Mouse (Mus musculus) left cerebral cortex, postnatal 10 days (tissue): Measurements from ENCODE around the gene Dnajc6. TPM values are rescaled to one million over a fixed set of nuclear protein-coding genes. Genes with fewer than 3 reads are reported as not detected.

Experiments used
- DNase-seq, 2 experiments: peaks; one replicate each; pipeline ENCODE4 v3.0.0; 2021 to 2022; ENCODE audit warnings: low spot score in 2 of 2, mixed read lengths in 1 of 2; ENCODE audit errors: extremely low spot score in 1 of 2
- intact Hi-C: fragments of 180-260 bp; cut with DNase I; formaldehyde crosslinking; loops from one replicate; pipeline ENCODE4 v1.15.1; 2025
- total RNA-seq, 2 experiments: library from RNA; stranded (reverse); gene quantifications; 2 replicates each; pipeline ENCODE4 v1.2.3; 2021

The Dnajc6 gene
- 100 to 1,000 TPM; 278 to 284 TPM for total RNA-seq

GRCm38 (mm10) chr4:101496534-101497237 lies at the start of gene Dnajc6:
Gene Dnajc6, plus strand, starts transcription at chr4:101496648.
- DNase-seq: peak in 1 of 2 experiments; percentile 68
- intact Hi-C loops: no loop called here

DNA sequence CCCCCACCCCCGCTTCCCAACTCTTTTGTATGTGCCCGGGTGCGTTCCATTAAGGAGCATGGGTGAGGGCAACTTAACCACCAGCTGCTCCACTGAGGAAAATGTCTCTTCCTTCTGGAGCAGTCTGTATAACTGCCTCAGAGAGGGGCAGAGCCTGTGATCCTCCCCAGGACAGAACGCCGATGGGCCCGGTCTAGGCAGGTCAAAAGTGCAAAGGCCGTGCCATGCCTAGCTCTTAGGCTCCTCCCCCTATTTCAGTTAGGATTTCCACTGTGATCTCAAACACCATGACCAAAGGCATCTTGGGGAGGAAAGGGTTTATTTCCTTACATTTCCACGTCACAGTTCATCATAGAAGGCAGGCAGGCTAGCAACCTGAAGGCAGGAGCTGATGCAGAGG lies 47.7 kb upstream of the Dnajc6 start:
- no peak for DNase-seq
- intact Hi-C loops: no loop called here

DNA sequence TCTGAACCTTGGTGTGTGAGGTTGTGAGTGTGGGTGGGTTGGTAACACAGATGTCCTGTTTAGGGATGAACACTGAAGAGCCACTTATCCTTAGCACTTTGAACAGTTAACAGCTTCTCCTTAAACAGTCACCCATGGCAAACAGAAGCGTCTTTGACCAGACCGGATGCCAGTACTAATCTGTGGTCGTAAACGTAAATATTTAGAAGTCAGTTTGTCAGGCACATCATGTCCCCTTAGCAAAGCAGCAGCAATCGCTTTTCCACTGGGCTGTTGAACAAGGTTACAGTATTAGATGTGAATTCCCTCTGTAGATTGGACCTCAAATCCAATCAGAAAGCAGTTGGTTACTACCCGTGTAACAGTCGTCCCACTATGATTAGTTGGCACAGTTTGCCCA lies 47.1 kb upstream of the Dnajc6 start:
- DNase-seq: no peak
- intact Hi-C loops: no loop called here

DNA sequence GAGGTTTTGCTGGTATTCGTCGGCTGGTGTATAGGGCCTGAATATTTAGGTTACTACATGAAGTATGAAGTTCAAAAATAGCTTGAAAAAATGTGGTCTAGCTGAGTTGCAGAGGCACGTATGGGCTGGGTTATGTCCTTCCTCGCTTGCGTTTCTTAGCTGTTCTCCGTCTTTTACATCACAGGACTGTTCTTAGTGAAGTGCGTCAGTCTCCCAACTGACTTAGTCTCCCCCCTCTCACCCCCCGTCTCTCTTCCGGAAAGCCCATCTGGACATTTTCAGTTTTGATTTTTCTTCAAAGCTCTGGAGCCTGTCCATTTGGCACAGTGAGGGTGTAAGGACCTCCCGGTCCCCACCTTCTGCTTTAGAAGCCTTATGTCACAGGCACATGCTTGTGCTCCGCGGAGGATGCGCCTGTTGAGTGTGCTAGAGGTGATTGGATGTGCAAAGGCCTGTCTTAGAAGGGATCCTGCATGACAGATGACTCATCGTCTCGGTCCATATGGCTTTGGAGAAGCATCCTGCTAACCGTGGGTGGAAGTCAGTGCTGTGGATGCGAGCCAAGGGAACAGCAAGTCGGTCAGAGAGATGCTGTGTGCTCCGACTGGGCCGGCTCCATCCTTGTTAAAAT lies 46.2 kb upstream of the Dnajc6 start:
- intact Hi-C loops: no loop called here
- DNase-seq: peak; percentile 78 to 84

GRCm38 (mm10) chr4:101451089-101451488 lies 45.4 kb upstream of the Dnajc6 start:
- DNase-seq: no peak
- intact Hi-C loops: no loop called here

- no peak for DNase-seq
- intact Hi-C loops: no loop called here
Measured at GRCm38 (mm10) chr4:101452829-101453228, 43.6 kb upstream of the Dnajc6 start.

DNA sequence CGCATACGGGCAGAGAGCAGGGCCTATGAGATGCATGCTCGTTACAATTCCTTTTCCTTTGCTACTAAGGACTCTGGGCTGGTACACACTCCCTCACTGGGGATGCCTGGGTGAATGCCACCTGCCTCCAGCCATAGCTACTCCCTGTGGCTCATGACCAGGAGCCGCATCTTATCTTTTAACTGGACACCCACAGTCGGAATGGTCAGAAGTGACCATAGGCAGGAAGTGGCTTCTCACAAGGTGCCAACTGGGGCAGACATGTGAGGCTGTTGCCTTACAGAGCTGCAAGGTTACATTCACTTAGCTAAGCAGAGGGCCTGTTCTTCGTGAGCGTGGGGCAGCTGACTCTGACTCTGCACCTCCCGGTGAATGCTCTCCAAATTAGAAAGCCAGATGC lies 39.3 kb upstream of the Dnajc6 start:
- DNase-seq: no peak
- intact Hi-C loops: no loop called here

GRCm38 (mm10) chr4:101458341-101458740 lies 38.1 kb upstream of the Dnajc6 start:
- peak in 1 of 2 experiments; percentile 51 for DNase-seq
- intact Hi-C loops: no loop called here

DNA sequence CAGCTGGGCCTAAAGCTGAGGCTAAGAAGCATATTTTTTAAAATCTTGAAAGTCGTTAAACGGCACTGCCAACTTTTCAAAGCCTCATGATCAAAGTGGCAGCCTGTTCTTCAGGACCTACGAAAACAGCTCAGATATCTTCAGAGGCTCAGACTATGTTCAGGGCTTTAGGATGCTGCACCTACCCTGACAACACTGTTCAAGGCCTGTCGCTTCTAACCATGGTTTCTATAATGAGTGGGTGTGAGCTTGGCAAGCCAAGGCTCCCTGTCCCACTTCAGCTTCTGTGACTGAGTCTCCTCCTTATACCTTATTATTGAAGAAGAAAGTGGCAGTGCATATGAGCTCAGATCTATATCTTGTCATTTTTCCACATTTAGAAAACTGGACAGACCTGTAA lies 37.1 kb upstream of the Dnajc6 start:
- DNase-seq: no peak
- intact Hi-C loops: no loop called here

DNA sequence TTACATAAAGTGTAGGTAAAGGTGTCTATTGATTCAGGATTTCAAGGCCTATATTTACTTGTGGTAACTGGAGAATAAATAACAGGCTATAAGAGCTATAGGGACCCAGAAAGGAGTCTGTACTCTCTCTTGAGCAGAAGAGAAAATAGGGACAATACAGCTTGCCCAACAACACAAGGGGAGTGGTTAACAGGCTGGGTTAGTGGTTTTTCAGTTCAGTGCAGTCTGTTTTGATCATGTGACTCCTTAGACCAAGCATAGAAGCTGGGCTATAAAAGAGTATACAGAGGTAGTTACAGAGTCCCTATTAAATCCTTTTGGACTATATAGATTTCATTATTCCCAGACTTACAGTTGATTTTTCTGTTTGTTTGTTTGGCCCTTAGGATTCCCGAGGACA lies 36.3 kb upstream of the Dnajc6 start:
- intact Hi-C loops: no loop called here
- DNase-seq: no peak

DNA sequence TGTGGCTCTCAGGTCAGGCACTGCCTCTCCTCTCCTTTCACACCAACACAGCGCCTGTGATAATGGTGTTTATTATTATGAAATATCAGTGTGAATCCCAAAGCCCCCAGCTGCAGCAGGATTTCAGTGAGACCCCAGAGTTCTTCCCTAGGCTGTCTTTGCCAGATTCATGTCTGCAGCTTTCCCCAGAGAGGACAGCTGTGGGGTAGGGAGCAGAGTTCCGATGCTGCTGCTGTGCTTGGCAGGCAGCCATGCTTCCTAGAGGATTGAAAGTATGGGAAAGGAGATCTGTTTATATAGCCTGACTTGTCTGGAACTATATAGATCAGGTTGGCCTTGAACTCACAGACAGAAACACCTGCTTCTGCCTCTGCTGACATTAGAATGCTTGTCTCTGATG lies 34.4 kb upstream of the Dnajc6 start:
- intact Hi-C loops: no loop called here
- no peak for DNase-seq

DNA sequence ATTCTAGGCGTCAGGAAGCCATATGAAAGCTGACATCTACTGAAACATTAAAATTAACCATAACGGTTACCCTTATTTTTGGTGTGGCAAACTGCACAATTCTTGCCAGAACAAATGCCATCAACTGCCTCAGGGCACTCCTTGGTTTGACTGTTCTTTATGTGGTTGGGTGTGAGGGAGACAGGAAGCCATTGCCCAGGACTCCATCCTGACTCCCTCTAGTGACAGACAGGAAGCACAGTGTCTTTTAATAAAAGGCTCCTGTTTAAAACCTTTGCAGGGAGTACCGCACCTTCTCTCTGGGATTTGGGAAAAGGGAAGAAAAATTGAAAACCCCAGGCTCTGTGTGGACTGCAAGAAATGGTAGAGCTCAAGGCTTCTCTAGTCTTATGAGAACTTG lies 30.2 kb upstream of the Dnajc6 start:
- no peak for DNase-seq
- intact Hi-C loops: no loop called here

- intact Hi-C loops: no loop called here
- no peak for DNase-seq
Measured at GRCm38 (mm10) chr4:101469242-101469641, 27.2 kb upstream of the Dnajc6 start.

- intact Hi-C loops: no loop called here
- DNase-seq: no peak
Measured at GRCm38 (mm10) chr4:101470543-101470942, 25.9 kb upstream of the Dnajc6 start.

DNA sequence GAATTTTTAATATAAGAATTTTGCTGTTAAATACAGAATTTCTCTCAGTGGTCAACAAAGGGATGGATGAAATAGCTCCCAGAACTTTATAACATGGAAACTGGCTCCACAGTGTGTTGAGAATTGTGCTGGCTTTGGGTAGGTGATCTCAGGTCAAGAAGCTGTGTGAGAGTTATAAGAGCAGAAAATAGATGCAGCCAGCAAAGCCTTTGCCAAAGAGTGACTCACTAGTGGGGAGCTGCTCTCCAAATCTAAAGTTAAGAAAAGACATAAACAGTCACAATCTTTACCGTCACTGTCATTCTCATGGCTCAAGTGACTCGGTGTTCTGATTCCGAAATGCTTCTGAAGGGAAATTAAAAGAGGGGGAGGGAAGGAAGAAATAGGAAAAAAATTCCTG lies 23.7 kb upstream of the Dnajc6 start:
- intact Hi-C loops: no loop called here
- no peak for DNase-seq

DNA sequence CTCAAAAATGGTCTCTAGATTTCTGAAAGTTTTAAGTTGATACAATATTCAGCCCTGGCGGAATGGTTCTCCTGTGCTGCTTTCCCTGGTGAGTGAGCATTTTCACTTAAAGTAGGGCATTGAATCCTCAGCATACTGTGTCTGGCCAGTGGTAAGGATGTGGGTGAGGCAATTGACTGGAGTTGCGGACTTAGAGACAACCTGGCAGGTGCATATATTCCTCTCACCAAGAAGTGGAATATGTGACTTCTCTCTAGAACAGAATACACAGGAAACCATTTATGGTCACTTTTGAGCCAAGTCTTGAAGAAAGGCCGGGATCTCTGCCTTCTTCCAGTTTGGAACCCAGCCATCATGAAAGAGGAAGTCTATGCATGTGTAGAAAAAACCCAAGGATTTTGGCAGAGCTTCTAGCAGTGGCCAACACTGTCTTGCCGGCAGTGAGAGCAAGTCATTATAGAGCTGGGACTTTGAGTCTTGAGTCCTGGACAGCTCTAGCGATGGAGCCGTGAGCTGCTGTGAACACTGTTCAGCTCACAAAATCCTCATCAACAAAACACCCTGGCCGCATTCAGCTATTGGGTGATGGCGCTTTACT lies 6.0 kb upstream of the Dnajc6 start:
- no peak for DNase-seq
- intact Hi-C loops: no loop called here

- no peak for DNase-seq
- intact Hi-C loops: no loop called here
Measured at GRCm38 (mm10) chr4:101491704-101492103, 4.7 kb upstream of the Dnajc6 start.

DNA sequence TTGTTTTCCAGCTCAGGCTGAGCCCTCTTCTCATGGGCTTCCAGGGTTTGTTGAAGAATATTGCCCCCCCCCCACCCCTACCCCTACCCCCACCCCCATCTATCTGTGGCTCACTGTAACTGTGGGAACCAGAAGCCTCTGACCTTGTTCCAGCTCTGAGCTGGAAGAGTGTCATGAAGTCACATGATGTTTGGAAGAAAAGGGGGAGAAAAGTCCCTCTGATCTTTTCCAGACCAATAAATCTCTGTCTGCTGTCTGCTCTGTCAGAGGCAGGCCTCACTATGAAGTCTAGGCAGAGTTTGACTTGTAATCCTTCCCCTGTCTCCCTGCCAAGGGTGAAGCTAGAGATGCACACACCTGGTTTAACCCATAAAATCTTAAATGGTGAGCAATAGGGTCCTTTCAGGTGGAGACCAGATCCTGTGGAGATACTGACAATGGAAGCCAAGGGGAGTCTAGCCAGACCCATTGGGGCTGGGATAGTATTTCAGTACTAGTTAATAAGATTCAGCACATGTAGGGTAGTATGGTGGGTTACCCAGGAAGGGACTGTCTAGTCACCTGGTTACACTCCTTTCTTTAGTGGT lies 2.7 kb upstream of the Dnajc6 start:
- no peak for DNase-seq
- intact Hi-C loops: no loop called here

- DNase-seq: no peak
- intact Hi-C loops: no loop called here
Measured at GRCm38 (mm10) chr4:101496188-101496533, 287 bp upstream of the Dnajc6 start.

GRCm38 (mm10) chr4:101497336-101497735 lies 888 bp downstream of the Dnajc6 start:
- peak in 1 of 2 experiments; percentile 41 for DNase-seq
- intact Hi-C loops: no loop called here
